Mouse (Mus musculus) neural tube, embryonic 14.5 days (tissue): ENCODE data around the gene Ugt1a9. TPM values are rescaled to one million over a fixed set of nuclear protein-coding genes. Genes with fewer than 3 reads are reported as not detected.

Experiments
- ATAC-seq: fragments of 200-750 bp; cut with Nextera tagmentation; 2 replicates; pipeline ENCODE4 v1.8.0; 2017; ENCODE audit warnings: low read depth, mild to moderate bottlenecking, moderate TSS enrichment, moderate library complexity
- H3K27ac ChIP-seq: fragments of 300-500 bp; sonication (generic); 2 replicates; pipeline ENCODE4 v1.5.1; 2014; ENCODE audit warnings: low read depth, mild to moderate bottlenecking, control low read depth, low read length, moderate library complexity, mixed read lengths
- H3K27me3 ChIP-seq: fragments of 300-500 bp; sonication (generic); 2 replicates; pipeline ENCODE4 v1.6.1; 2014; ENCODE audit warnings: low read length; ENCODE audit not compliant: control insufficient read depth, insufficient read depth
- H3K36me3 ChIP-seq: fragments of 300-500 bp; sonication (generic); 2 replicates; pipeline ENCODE4 v1.6.1; 2014; ENCODE audit warnings: low read length, mixed read lengths; ENCODE audit not compliant: control insufficient read depth, insufficient read depth
- H3K4me1 ChIP-seq: fragments of 300-500 bp; sonication (generic); 2 replicates; pipeline ENCODE4 v1.6.1; 2014; ENCODE audit warnings: low read length; ENCODE audit not compliant: control insufficient read depth, insufficient read depth
- H3K4me2 ChIP-seq: fragments of 300-500 bp; sonication (generic); 2 replicates; pipeline ENCODE4 v1.6.1; 2014; ENCODE audit warnings: mild to moderate bottlenecking, low read depth, low read length, control low read depth
- H3K4me3 ChIP-seq: fragments of 300-500 bp; sonication (generic); 2 replicates; pipeline ENCODE4 v1.5.1; 2014; ENCODE audit warnings: low read depth, low read length, control low read depth, mixed read lengths
- H3K9ac ChIP-seq: fragments of 300-500 bp; sonication (generic); replicated peaks from 2 replicates; pipeline ENCODE4 v1.6.1; 2014; ENCODE audit warnings: low read depth, mild to moderate bottlenecking, control low read depth, low read length, mixed read lengths
- H3K9me3 ChIP-seq: fragments of 300-500 bp; sonication (generic); 2 replicates; pipeline ENCODE4 v1.6.1; 2016; ENCODE audit warnings: low read length; ENCODE audit not compliant: control insufficient read depth
- WGBS: fragments of 180-500 bp; shearing (Covaris S2); extraction: QIAGEN DNeasy Blood & Tissue Kit; methylation state at CpG from one replicate; pipeline ENCODE4 v1.1.7; 2014; 5-methylcytosine and 5-hydroxymethylcytosine counted together
- polyA plus RNA-seq: library from polyadenylated mRNA; unstranded; fragments of >200 nt; fragmentation: Nextera tagmentation; extraction: Ambion mirVana; gene quantifications from 2 replicates; pipeline ENCODE4 v1.2.1, GENCODE M21; 2014

Ugt1a9 gene
- polyA plus RNA-seq, 1 experiment from 2014 or later: not detected

DNA sequence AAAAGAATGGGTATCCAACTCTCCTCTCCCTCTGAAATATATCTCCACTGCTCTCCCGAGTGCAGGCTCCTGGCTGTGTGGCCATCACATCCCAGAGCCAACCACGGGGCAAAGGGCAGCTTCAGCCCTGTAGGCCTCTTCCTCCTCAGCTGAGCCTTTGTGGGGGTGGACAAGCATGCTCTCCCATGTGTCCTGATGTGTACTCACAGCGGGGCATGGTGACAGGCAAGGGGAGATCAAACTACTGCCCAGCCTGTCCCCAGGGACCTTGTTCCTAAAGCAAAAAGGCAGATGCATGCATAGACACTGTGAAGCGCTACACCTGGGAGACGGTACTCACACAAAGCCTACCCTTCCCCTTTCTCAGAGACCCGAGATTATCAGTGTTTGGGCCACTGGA, 189.5 kb downstream of the Ugt1a9 start:
- H3K9me3 ChIP-seq: peaks cover 31% of the 10 kb centered on the region
- no peak overlapping the region for H3K9ac ChIP-seq
- peaks cover 38% of the 10 kb centered on the region for H3K36me3 ChIP-seq
- H3K4me3 ChIP-seq: no peak overlapping the region
- WGBS: 77% methylated on average over 6 of the region's 6 CpGs
- no peak overlapping the region for H3K4me2 ChIP-seq
- peak; percentile 9 for ATAC-seq
- H3K27me3 ChIP-seq: no peaks in the 10 kb centered on the region
- no peak overlapping the region for H3K27ac ChIP-seq
- H3K4me1 ChIP-seq: no peaks in the 10 kb centered on the region

DNA sequence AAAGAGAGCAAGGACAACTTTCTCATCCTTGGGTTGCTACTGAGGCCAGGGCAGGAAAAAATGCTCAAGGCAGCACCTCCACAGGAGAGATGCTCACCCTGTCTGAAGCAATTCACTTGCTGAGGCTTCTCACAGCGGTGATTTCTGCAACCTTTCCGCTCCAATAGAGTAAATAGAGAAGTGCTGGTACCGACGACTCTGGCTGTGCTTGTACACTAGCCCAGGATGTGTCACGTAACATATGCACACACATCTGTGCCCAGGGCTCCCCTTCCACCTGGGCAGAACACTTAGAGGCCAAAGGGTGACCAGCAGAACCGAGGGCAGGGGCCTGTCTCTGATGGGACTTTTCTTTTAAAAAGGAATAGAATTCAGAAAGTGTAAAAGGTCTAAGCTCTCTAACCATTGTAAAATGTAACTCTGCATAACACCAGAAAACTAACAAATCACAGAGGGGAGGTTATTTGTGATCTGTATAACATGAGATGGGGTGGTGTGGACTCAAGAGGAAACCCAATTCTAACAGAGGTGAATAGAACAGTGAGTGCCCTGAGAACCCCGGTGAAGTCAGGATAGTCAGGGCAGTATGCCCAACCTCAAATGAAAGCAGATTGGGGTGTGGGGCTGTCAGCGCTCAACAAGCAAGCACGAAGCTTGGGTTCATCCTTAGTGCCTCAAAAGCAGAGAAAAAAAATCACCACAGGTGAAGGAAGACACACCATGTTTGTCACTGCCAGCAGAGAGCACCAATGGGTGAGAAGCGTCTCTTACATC, 190.2 kb downstream of the Ugt1a9 start:
- WGBS: 86% methylated on average over 10 of the region's 10 CpGs
- H3K36me3 ChIP-seq: peaks cover 45% of the 10 kb centered on the region
- H3K9ac ChIP-seq: no peak overlapping the region
- no peak overlapping the region for H3K4me2 ChIP-seq
- H3K27me3 ChIP-seq: no peaks in the 10 kb centered on the region
- ATAC-seq: no peak
- peaks cover 24% of the 10 kb centered on the region for H3K9me3 ChIP-seq
- H3K4me1 ChIP-seq: no peaks in the 10 kb centered on the region
- no peak overlapping the region for H3K4me3 ChIP-seq
- H3K27ac ChIP-seq: no peak overlapping the region

DNA sequence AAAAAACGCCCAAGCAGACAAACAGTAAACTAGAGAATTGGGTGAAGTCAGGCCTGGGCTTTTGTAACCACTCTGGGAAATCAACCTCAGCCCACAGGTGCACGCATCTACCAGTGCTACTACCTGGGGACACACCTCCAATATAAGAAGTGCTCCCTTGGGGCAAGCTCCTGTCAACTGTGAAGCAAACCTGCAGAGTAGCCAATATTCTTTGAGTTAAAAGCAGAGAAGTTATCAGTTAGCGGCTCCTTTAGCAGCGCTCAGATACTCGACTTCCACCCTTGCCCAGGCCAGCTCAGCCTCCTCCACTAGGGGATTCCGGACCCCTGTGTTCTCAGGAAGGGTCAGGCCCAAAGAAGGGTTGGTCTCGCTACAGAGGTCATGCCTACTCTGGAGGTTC, 191.1 kb downstream of the Ugt1a9 start:
- H3K4me3 ChIP-seq: no peak overlapping the region
- no peaks in the 10 kb centered on the region for H3K27me3 ChIP-seq
- peaks cover 54% of the 10 kb centered on the region for H3K36me3 ChIP-seq
- H3K9ac ChIP-seq: no peak overlapping the region
- no peak for ATAC-seq
- H3K9me3 ChIP-seq: peaks cover 17% of the 10 kb centered on the region
- no peaks in the 10 kb centered on the region for H3K4me1 ChIP-seq
- no peak overlapping the region for H3K4me2 ChIP-seq
- WGBS: 85% methylated on average over 7 of the region's 7 CpGs
- no peak overlapping the region for H3K27ac ChIP-seq

- H3K36me3 ChIP-seq: peaks cover 59% of the 10 kb centered on the region
- no peaks in the 10 kb centered on the region for H3K4me1 ChIP-seq
- no peaks in the 10 kb centered on the region for H3K27me3 ChIP-seq
- 80% methylated on average over 4 of the region's 4 CpGs for WGBS
- ATAC-seq: peak; percentile 10; the same call in 1 of the 2 replicates
- no peak overlapping the region for H3K4me3 ChIP-seq
- peaks cover 12% of the 10 kb centered on the region for H3K9me3 ChIP-seq
- H3K9ac ChIP-seq: no peak overlapping the region
- no peak overlapping the region for H3K27ac ChIP-seq
- H3K4me2 ChIP-seq: no peak overlapping the region
Measured at GRCm38 (mm10) chr1:88262255-88262654, 191.7 kb downstream of the Ugt1a9 start.

DNA sequence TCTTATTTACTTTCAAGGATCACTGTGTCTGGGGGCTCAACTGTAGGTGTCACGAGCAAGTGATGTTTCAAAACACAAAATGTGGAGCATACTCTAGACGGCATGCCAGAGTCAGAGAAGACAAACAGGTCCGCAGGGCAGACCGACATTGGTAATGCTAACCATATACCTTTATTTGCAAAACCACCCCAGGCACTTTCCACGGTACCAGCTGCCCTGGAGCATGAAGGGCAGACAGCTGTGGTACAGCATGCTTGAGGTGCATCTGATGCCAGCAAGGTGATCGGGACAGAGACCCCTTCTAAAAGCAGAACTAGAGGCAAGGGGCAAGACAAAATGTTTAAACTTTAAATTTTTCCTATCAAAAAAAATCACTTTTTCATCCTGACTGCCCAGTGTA, 192.4 kb downstream of the Ugt1a9 start:
- Histone ChIP-seq H3K9me3 (peaks cover 5% of the 10 kb centered on the region; the same call in 1 of the 2 replicates), H3K4me1 (no peaks in the 10 kb centered on the region), H3K9ac (no peak overlapping the region), H3K27me3 (no peaks in the 10 kb centered on the region), H3K27ac (no peak overlapping the region), H3K36me3 (peaks cover 66% of the 10 kb centered on the region), H3K4me2 (no peak overlapping the region), H3K4me3 (no peak overlapping the region)
- ATAC-seq: no peak
- WGBS: 77% methylated on average over 6 of the region's 6 CpGs

DNA sequence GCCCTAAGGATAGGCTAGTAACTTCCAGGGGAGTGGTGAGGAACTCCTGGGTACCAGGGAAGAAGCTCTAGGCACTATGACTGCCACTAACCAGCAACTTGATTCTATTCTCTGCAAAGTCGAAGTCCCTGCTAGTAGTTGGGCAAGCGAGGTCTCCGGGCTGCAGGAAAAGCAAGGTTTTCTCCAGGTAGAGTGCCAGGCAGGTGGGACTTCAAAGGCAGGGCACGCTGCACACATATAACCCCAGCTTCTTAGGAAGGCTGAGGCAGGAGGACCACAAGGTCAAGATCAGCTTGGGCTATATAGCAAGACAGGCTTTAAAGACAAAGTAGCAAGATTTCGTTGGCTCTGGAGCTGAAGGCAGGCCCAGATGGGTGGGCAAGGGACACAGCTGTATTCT, 193.2 kb downstream of the Ugt1a9 start:
- Histone ChIP-seq H3K27me3 (no peaks in the 10 kb centered on the region), H3K9me3 (no peaks in the 10 kb centered on the region), H3K4me2 (no peak overlapping the region), H3K4me1 (no peaks in the 10 kb centered on the region), H3K36me3 (peaks cover 74% of the 10 kb centered on the region), H3K27ac (no peak overlapping the region), H3K9ac (no peak overlapping the region), H3K4me3 (no peak overlapping the region)
- 93% methylated on average over 5 of the region's 5 CpGs for WGBS
- no peak for ATAC-seq

GRCm38 (mm10) chr1:88264237-88264868, 193.8 kb downstream of the Ugt1a9 start:
- 91% methylated on average over 7 of the region's 7 CpGs for WGBS
- H3K27ac ChIP-seq: no peak overlapping the region
- no peaks in the 10 kb centered on the region for H3K27me3 ChIP-seq
- H3K4me1 ChIP-seq: no peaks in the 10 kb centered on the region
- ATAC-seq: no peak
- H3K9ac ChIP-seq: no peak overlapping the region
- no peak overlapping the region for H3K4me2 ChIP-seq
- H3K9me3 ChIP-seq: no peaks in the 10 kb centered on the region
- H3K36me3 ChIP-seq: peaks cover 80% of the 10 kb centered on the region
- no peak overlapping the region for H3K4me3 ChIP-seq

DNA sequence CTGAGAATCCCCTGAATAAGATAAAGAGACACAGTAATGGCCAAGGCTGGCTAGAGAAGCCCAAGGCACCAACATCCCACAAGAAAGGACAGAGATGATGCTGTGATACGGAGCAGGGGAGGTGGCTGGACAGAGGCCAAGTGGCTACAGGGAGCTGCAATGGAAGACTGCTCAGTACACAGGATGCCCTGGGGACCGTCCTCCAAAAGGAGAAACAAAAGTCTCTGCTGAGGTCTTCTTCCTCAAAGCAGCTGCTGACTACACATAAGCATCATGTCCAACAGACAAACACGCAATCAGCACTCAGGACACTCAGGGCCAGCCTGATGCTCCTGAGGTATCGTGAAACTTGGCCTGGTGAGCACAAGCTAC, 194.3 kb downstream of the Ugt1a9 start:
- WGBS: 81% methylated on average over 4 of the region's 4 CpGs
- Histone ChIP-seq H3K27me3 (no peaks in the 10 kb centered on the region), H3K36me3 (peaks cover 85% of the 10 kb centered on the region), H3K9me3 (no peaks in the 10 kb centered on the region), H3K4me3 (no peak overlapping the region), H3K9ac (no peak overlapping the region), H3K27ac (no peak overlapping the region), H3K4me2 (no peak overlapping the region), H3K4me1 (no peaks in the 10 kb centered on the region)
- no peak for ATAC-seq

DNA sequence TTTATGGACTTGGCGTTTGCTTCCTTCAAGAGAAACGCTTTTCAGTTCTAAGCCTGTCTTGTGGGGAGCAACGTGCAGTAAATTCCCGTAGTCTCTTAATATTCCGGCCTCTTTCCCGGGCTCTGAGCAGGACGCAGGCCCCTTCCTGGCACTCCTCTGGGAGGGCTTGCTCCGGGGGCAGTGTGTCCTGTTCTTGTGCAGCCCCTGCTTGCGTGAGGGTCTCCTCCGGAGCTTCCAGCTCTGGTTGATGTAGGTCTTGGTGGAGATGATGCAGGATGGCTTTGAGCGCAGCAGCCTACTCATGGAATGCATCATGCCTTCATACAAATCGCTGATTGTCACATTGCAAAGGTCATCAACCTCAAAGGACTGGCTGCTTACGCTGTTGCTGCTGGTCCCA, 195.5 kb downstream of the Ugt1a9 start:
- no peak overlapping the region for H3K27ac ChIP-seq
- no peak overlapping the region for H3K9ac ChIP-seq
- no peak overlapping the region for H3K4me2 ChIP-seq
- ATAC-seq: no peak
- no peak overlapping the region for H3K4me3 ChIP-seq
- no peaks in the 10 kb centered on the region for H3K4me1 ChIP-seq
- 89% methylated on average over 13 of the region's 13 CpGs for WGBS
- no peaks in the 10 kb centered on the region for H3K9me3 ChIP-seq
- no peaks in the 10 kb centered on the region for H3K27me3 ChIP-seq
- peaks cover 78% of the 10 kb centered on the region for H3K36me3 ChIP-seq
